Mouse (Mus musculus) embryonic facial prominence, embryonic 14.5 days (tissue): Measurements from ENCODE around the gene Rtf1. TPM values are rescaled to one million over a fixed set of nuclear protein-coding genes. Genes with fewer than 3 reads are reported as not detected.
"Not testable (repeated sequence)": the region's sequence is repeated elsewhere in the genome, so short reads cannot be mapped to it uniquely, and the experiment has no call there.

Experiments
- ATAC-seq: fragments of 200-750 bp; cut with Nextera tagmentation; 2 replicates; pipeline ENCODE4 v1.8.0; 2017; ENCODE audit warnings: low read depth, moderate number of reproducible peaks, moderate TSS enrichment
- DNase-seq: peaks from one replicate; pipeline ENCODE4 v3.0.0-alpha.2; 2015; ENCODE audit warnings: low spot score
- H3K27ac ChIP-seq: fragments of 300-500 bp; sonication (generic); replicated peaks from 2 replicates; pipeline ENCODE4 v1.5.1; 2014; ENCODE audit warnings: low read depth, mild to moderate bottlenecking, low read length, moderate library complexity
- H3K27me3 ChIP-seq: fragments of 300-500 bp; sonication (generic); replicated peaks from 2 replicates; pipeline ENCODE4 v1.6.1; 2014; ENCODE audit warnings: low read length; ENCODE audit not compliant: control insufficient read depth, insufficient read depth
- H3K36me3 ChIP-seq: fragments of 300-500 bp; sonication (generic); 2 replicates; pipeline ENCODE4 v1.6.1; 2014; ENCODE audit warnings: low read length, mixed read lengths; ENCODE audit not compliant: control insufficient read depth, insufficient read depth
- H3K4me1 ChIP-seq: fragments of 300-500 bp; sonication (generic); 2 replicates; pipeline ENCODE4 v1.6.1; 2014; ENCODE audit warnings: antibody characterized with exemption, low read length; ENCODE audit not compliant: control insufficient read depth, insufficient read depth
- H3K4me2 ChIP-seq: fragments of 300-500 bp; sonication (generic); 2 replicates; pipeline ENCODE4 v1.6.1; 2014; ENCODE audit warnings: low read depth, mild to moderate bottlenecking, low read length, moderate library complexity, mixed read lengths
- H3K4me3 ChIP-seq: fragments of 300-500 bp; sonication (generic); 2 replicates; pipeline ENCODE4 v1.5.1; 2014; ENCODE audit warnings: low read depth, mild to moderate bottlenecking, low read length
- H3K9ac ChIP-seq: fragments of 300-500 bp; sonication (generic); 2 replicates; pipeline ENCODE4 v1.6.1; 2014; ENCODE audit warnings: low read depth, mild to moderate bottlenecking, low read length, moderate library complexity, mixed read lengths
- H3K9me3 ChIP-seq: fragments of 300-500 bp; sonication (generic); 2 replicates; pipeline ENCODE4 v1.6.1; 2016; ENCODE audit warnings: low read length; ENCODE audit not compliant: control insufficient read depth
- WGBS: fragments of 180-500 bp; shearing (Covaris S2); extraction: QIAGEN DNeasy Blood & Tissue Kit; methylation state at CpG from one replicate; pipeline ENCODE4 v1.1.7; 2014; 5-methylcytosine and 5-hydroxymethylcytosine counted together
- polyA plus RNA-seq: library from polyadenylated mRNA; unstranded; fragments of >200 nt; fragmentation: Nextera tagmentation; extraction: Ambion mirVana; gene quantifications from 2 replicates; pipeline ENCODE4 v1.2.1, GENCODE M21; 2014

The Rtf1 gene
- polyA plus RNA-seq, 1 experiment from 2014 or later: 23.2 TPM

DNA sequence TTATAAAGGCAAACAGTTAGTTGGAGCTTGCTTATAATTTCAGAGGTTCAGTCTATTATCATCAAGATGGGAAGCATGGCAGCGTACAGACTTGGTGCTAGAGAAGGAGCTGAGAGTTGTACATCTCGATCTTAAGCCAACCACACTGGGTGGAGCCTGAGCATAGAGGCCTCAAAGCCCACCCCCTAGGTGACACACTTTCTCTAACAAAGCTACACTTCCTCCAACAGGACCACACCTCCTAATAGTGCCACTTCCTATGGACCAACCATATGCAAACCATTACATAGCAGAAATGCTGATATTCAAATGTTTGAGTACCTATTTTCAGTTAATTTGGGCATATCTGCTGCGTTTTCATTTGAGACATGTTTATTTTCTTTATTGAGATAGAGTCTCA lies 35.1 kb downstream of the Rtf1 start:
- no peak for DNase-seq
- Histone ChIP-seq H3K4me3 (no peak overlapping the region), H3K9me3 (no peaks in the 10 kb centered on the region), H3K36me3 (peaks cover 73% of the 10 kb centered on the region), H3K27me3 (no peaks in the 10 kb centered on the region), H3K4me1 (no peaks in the 10 kb centered on the region), H3K4me2 (no peak overlapping the region), H3K27ac (no peak overlapping the region), H3K9ac (no peak overlapping the region)
- no peak for ATAC-seq
- 88% methylated on average over 3 of the region's 3 CpGs for WGBS

DNA sequence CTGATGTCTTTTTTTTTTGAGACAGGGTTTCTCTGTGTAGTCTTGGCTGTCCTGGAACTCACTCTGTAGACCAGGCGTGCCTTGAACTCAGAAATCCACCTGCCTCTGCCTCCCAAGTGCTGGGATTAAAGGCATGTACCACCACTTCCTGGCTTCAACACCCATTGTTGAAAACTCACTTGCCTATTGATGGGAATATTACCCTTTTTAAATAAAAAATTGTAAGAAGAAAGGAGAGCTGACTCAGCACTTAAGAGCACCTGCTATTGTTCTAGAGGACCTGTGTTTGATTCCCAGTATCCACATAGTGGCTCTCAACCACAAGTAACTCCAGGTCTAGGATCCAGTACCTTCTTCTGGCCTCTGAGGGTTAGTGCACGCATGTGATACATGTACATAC lies 41.0 kb downstream of the Rtf1 start:
- DNase-seq, H3K27me3 ChIP-seq, H3K9ac ChIP-seq, H3K4me2 ChIP-seq, ATAC-seq, H3K4me3 ChIP-seq, H3K9me3 ChIP-seq, H3K4me1 ChIP-seq, H3K27ac ChIP-seq: not testable (repeated sequence)
- H3K36me3 ChIP-seq: peaks cover 78% of the 10 kb centered on the region
- WGBS: 89% methylated on average over 2 of the region's 2 CpGs

DNA sequence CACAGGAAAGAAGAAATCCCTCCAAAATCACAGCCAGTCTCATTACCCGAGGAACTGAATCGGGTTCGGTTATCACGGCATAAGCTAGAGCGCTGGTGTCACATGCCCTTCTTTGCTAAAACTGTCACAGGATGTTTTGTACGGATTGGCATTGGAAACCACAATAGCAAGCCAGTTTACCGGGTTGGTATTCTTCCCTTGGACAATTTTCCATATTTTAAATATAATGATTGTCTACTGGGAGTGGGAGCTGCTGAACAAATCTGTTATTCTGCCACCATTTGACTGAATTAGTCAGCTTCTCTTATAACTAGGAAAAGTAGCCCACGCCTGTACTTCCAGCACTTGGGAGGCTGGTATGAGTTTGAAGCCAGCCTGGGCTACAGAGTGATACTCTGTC lies 46.2 kb downstream of the Rtf1 start:
- H3K4me2 ChIP-seq: no peak overlapping the region
- no peaks in the 10 kb centered on the region for H3K4me1 ChIP-seq
- 96% methylated on average over 8 of the region's 8 CpGs for WGBS
- DNase-seq: no peak
- H3K27me3 ChIP-seq: no peaks in the 10 kb centered on the region
- peaks cover 89% of the 10 kb centered on the region for H3K36me3 ChIP-seq
- no peaks in the 10 kb centered on the region for H3K9me3 ChIP-seq
- no peak overlapping the region for H3K27ac ChIP-seq
- no peak overlapping the region for H3K4me3 ChIP-seq
- no peak overlapping the region for H3K9ac ChIP-seq
- no peak for ATAC-seq

DNA sequence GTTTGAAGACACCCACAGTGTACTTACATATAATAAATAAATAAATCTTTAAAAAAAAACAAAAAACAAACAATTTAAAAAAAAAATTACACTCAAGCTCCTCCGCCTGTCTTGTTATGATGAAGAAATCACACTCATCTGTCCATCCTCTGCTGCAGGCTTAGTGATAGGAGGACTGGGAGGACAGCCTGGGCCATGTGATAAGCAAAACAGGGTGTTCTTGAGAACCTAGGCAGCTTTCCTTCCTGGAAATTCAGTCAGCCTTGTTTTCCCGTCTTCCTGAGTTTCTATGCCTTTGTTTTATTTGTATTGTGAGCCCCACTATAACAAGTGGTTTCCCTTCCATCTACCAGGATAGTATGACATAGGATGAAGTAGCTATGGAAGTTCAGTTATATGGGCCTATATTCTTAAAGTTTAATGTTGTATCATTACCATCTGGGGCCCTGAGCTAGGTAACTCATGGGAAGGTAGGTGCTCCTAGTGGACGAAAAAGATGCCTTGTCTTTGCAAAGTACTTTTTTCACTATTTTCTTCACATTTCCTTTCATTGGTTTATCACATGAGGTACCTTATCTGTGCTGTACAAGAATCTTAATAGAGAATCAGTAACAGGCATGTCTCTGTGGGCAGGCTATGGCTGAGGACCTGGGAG lies 53.0 kb downstream of the Rtf1 start:
- no peak for ATAC-seq
- no peak overlapping the region for H3K4me2 ChIP-seq
- no peak overlapping the region for H3K27ac ChIP-seq
- H3K9me3 ChIP-seq: no peaks in the 10 kb centered on the region
- DNase-seq: no peak
- no peaks in the 10 kb centered on the region for H3K4me1 ChIP-seq
- no peaks in the 10 kb centered on the region for H3K27me3 ChIP-seq
- no peak overlapping the region for H3K9ac ChIP-seq
- 91% methylated on average over 3 of the region's 3 CpGs for WGBS
- H3K4me3 ChIP-seq: no peak overlapping the region
- peaks cover 92% of the 10 kb centered on the region for H3K36me3 ChIP-seq

DNA sequence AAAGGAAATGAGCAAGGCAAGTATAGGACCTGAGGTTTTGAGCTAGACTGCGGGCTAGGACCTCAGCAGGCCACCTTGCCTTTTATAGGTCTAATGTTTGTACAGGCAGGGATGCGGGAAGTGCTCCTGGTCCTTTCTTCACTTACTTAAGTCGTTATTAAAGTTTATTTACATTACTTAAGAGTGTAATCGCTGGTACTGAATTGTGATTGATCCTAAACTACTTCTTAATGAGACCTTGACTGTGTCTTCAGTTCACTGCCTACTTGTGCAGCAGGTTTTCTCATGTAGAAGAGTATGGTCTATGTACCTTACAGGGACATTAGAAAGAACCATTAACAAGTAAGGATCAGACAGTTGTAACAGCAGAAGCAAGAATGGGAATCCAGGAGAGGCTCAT lies 55.9 kb downstream of the Rtf1 start:
- no peaks in the 10 kb centered on the region for H3K27me3 ChIP-seq
- ATAC-seq: no peak
- no peak for DNase-seq
- H3K4me2 ChIP-seq: no peak overlapping the region
- no peak overlapping the region for H3K9ac ChIP-seq
- no peaks in the 10 kb centered on the region for H3K4me1 ChIP-seq
- H3K4me3 ChIP-seq: no peak overlapping the region
- no peak overlapping the region for H3K27ac ChIP-seq
- WGBS: 92% methylated on average over 4 of the region's 4 CpGs
- peaks cover 97% of the 10 kb centered on the region for H3K36me3 ChIP-seq
- no peaks in the 10 kb centered on the region for H3K9me3 ChIP-seq

DNA sequence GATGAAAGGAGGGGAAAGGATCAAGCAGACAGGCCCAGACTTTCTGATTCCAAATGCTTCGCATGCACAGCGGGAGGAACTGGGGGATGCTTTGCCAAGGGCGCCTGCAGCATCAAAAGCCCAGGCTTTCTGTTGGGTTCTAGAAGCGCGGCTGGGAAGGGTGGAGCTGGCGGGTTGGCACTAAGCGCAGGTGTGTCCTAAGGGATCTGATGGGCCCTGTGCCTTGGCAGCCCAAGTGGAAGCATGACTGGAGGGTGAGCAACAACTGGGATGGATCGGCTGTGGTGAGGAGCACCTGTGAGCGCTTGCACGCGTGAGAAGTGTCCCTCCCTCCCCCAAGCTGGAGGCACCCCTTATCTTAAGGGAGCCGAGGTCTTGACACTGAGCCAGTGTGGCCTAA lies 62.3 kb downstream of the Rtf1 start:
- 14% methylated on average over 10 of the region's 12 CpGs for WGBS
- Histone ChIP-seq H3K9me3 (no peaks in the 10 kb centered on the region), H3K4me3 (no peak overlapping the region), H3K27ac (no peak overlapping the region), H3K9ac (no peak overlapping the region), H3K4me1 (0 out of 2 replicates have a peak, but pooled peaks cover 7% of the 10 kb centered on the region), H3K4me2 (no peak overlapping the region), H3K36me3 (peaks cover 37% of the 10 kb centered on the region), H3K27me3 (peaks cover 9% of the 10 kb centered on the region; the same call in 1 of the 2 replicates)
- DNase-seq (no peak), ATAC-seq (no peak)

DNA sequence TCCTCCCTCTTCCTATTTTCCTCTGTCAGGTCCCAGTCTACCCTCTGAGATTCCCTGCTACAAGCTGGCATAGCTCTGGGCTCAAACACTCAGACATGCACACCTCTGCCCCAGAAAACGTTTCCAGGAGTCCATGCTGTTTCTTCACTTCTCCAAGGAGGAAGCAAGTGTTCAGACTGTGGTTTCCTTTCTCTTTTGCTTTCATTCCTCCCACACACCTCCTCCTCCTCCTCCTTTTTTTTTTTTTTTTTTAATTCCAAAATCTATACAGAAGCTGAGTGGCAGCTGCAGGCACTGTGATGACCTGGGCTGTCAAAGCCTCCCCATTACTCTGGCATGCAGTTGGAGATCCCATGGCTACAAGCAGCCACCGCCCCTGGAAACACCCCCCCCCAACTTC lies 65.7 kb downstream of the Rtf1 start:
- Histone ChIP-seq H3K36me3 (peaks cover 3% of the 10 kb centered on the region; the same call in 1 of the 2 replicates), H3K27me3 (peaks cover 43% of the 10 kb centered on the region), H3K4me1 (peaks cover 15% of the 10 kb centered on the region; the same call in 1 of the 2 replicates), H3K9ac (no peak overlapping the region), H3K9me3 (no peaks in the 10 kb centered on the region), H3K4me3 (no peak overlapping the region), H3K27ac (no peak overlapping the region), H3K4me2 (no peak overlapping the region; the same call in 1 of the 2 replicates)
- WGBS: 17% methylated on average over 2 of the region's 2 CpGs
- ATAC-seq: no peak
- no peak for DNase-seq

DNA sequence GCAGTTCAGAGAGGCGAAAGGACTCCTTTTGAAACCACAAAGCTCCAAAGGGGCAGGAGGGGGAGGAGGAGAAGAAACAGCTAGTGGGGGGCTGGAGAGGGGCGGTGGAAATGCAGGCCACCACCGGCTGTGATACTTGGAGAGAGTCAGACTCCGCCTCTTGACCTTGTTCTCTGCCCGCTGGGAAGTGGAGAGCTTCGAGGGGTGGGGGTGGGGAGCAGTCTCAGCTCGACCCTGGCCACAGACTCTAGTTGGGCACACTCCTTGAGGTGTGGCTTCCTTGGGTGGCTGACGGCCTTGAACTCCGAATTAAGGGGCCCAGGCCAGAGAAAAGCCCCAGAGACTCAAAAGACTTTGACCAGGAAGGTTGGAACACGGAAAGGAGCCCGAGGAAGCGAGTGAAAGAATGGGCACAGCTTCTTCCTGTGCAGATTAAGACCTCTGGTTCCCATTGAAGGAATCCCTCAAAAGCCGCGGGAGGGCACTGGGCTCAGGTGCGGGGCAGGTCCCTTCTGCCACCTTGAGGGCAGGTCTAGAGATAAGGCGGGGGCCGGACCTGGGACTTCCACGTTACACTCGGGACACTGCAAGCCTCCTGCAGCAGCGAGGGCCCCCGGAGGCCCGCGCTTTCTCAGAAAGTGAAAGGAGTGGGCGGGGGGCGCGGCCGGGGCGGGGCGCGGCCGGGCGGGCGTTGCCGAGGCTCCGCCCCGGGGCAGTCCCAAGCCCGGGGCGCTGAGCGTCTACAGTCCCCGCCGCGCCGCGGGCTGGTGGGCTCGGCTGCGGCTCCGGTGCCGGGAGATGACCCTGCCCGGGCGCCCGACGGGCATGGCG lies 66.9 kb downstream of the Rtf1 start, which contains the start of gene Itpka:
TSS of gene Itpka (plus strand) at position 757 of the 831 bp plus-strand sequence.
- Histone ChIP-seq H3K36me3 (no peaks in the 10 kb centered on the region), H3K9ac (peak within 1 kb of the TSS; percentile 64), H3K27me3 (peaks cover 51% of the 10 kb centered on the region), H3K27ac (0 out of 2 replicates have a peak within 1 kb of the TSS, but pooled peaks have one; percentile 8), H3K9me3 (no peaks in the 10 kb centered on the region), H3K4me2 (peak within 1 kb of the TSS; percentile 100), H3K4me1 (peaks cover 15% of the 10 kb centered on the region; the same call in 1 of the 2 replicates), H3K4me3 (peak within 1 kb of the TSS; percentile 66)
- ATAC-seq (peak; percentile 87), DNase-seq (peak; percentile 83)
- 0% methylated on average over 16 of the region's 53 CpGs for WGBS
